Mouse (Mus musculus): ENCODE data around the gene Nat8f3. TPM values are rescaled to one million over a fixed set of nuclear protein-coding genes. Genes with fewer than 3 reads are reported as not detected.
"Not testable (repeated sequence)": the region's sequence is repeated elsewhere in the genome, so short reads cannot be mapped to it uniquely, and the experiment has no call there.

The Nat8f3 gene
- polyA plus RNA-seq, 1 experiment from 2014 or later = not detected

- not testable (repeated sequence) for H3K4me3 ChIP-seq (ENCODE audit: low read depth, low read length); H3K36me3 ChIP-seq (ENCODE audit: control insufficient read depth, insufficient read depth); H3K9me3 ChIP-seq (ENCODE audit: control insufficient read depth); H3K9ac ChIP-seq (ENCODE audit: low read depth, low read length); ATAC-seq; H3K27ac ChIP-seq (ENCODE audit: low read depth, low read length); H3K4me2 ChIP-seq (replicated peaks; ENCODE audit: low read depth); H3K4me1 ChIP-seq (replicated peaks; ENCODE audit: control insufficient read depth, insufficient read depth, low read length); H3K27me3 ChIP-seq (replicated peaks; ENCODE audit: control insufficient read depth, insufficient read depth, low read length)
- 82% methylated on average over 9 of the region's 10 CpGs for WGBS
- TF ChIP-seq CTCF (IDR thresholded peaks at IDR 0.05; ENCODE audit: low read depth) = peak; percentile 21; the same call in 1 of the 2 replicates
Observed at GRCm38 (mm10) chr6:85713105-85713504, 52.4 kb downstream of the Nat8f3 start, which contains the start of gene Nat8f7. Gene Nat8f7, minus strand, starts transcription at chr6:85713205.

- not testable (repeated sequence) for H3K36me3 ChIP-seq (ENCODE audit: control insufficient read depth, insufficient read depth); H3K9ac ChIP-seq (ENCODE audit: low read depth, low read length); ATAC-seq; H3K4me1 ChIP-seq (replicated peaks; ENCODE audit: control insufficient read depth, insufficient read depth, low read length); H3K27me3 ChIP-seq (replicated peaks; ENCODE audit: control insufficient read depth, insufficient read depth, low read length); H3K4me2 ChIP-seq (replicated peaks; ENCODE audit: low read depth); H3K9me3 ChIP-seq (ENCODE audit: control insufficient read depth); H3K4me3 ChIP-seq (ENCODE audit: low read depth, low read length); H3K27ac ChIP-seq (ENCODE audit: low read depth, low read length)
- WGBS = 75% methylated on average over 1 of the region's 1 CpGs
Observed at GRCm38 (mm10) chr6:85709607-85710006, 55.9 kb downstream of the Nat8f3 start.

GRCm38 (mm10) chr6:85709206-85709605 lies 56.3 kb downstream of the Nat8f3 start:
- not testable (repeated sequence) for ATAC-seq; H3K4me3 ChIP-seq (ENCODE audit: low read depth, low read length); H3K27me3 ChIP-seq (replicated peaks; ENCODE audit: control insufficient read depth, insufficient read depth, low read length); H3K9ac ChIP-seq (ENCODE audit: low read depth, low read length); H3K4me1 ChIP-seq (replicated peaks; ENCODE audit: control insufficient read depth, insufficient read depth, low read length); H3K9me3 ChIP-seq (ENCODE audit: control insufficient read depth); H3K36me3 ChIP-seq (ENCODE audit: control insufficient read depth, insufficient read depth); H3K27ac ChIP-seq (ENCODE audit: low read depth, low read length); H3K4me2 ChIP-seq (replicated peaks; ENCODE audit: low read depth)
- 88% methylated on average over 4 of the region's 5 CpGs for WGBS

GRCm38 (mm10) chr6:85701943-85702342 lies 63.6 kb downstream of the Nat8f3 start:
- not testable (repeated sequence) for H3K9ac ChIP-seq (ENCODE audit: low read depth, low read length); H3K9me3 ChIP-seq (ENCODE audit: control insufficient read depth); H3K4me1 ChIP-seq (replicated peaks; ENCODE audit: control insufficient read depth, insufficient read depth, low read length); H3K4me3 ChIP-seq (ENCODE audit: low read depth, low read length); H3K27ac ChIP-seq (ENCODE audit: low read depth, low read length); H3K27me3 ChIP-seq (replicated peaks; ENCODE audit: control insufficient read depth, insufficient read depth, low read length); H3K36me3 ChIP-seq (ENCODE audit: control insufficient read depth, insufficient read depth); H3K4me2 ChIP-seq (replicated peaks; ENCODE audit: low read depth)
- peak; percentile 57 for ATAC-seq
- 33% methylated on average over 2 of the region's 4 CpGs for WGBS

Small RNA genes lying within 50 kb of the gene (microRNA-seq; reads per million reads assigned to microRNA genes)
- gene Gm27317 (not detected), gene Mir6375 (not detected)

Other genes with a start within 250 kb of the Nat8f3 start
- 0.92 and 1.1 TPM in 2 replicates for gene Alms1, start 178.2 kb downstream of the Nat8f3 start, polyA plus RNA-seq (2015; fragmentation: Nextera tagmentation; extraction: Ambion mirVana)
- 0.38 and 0.40 TPM in 2 replicates for gene Nat8f7, start 52.5 kb downstream of the Nat8f3 start, polyA plus RNA-seq (2015; fragmentation: Nextera tagmentation; extraction: Ambion mirVana)
- gene Nat8f6, start 55.2 kb upstream of the Nat8f3 start, polyA plus RNA-seq (2015; fragmentation: Nextera tagmentation; extraction: Ambion mirVana) = 0.18 TPM in 1 of 2 replicates, not detected in the other
- gene Nat8f5, start 55.2 kb upstream of the Nat8f3 start, polyA plus RNA-seq (2015; fragmentation: Nextera tagmentation; extraction: Ambion mirVana) = 7.7 and 10.7 TPM in 2 replicates
- 50.2 and 51.8 TPM in 2 replicates for gene Nat8, start 66.3 kb upstream of the Nat8f3 start, polyA plus RNA-seq (2015; fragmentation: Nextera tagmentation; extraction: Ambion mirVana)
- gene Nat8f2, start 103.4 kb upstream of the Nat8f3 start, polyA plus RNA-seq (2015; fragmentation: Nextera tagmentation; extraction: Ambion mirVana) = 0.16 and 0.38 TPM in 2 replicates
- gene Nat8f4, start 139.1 kb upstream of the Nat8f3 start, polyA plus RNA-seq (2015; fragmentation: Nextera tagmentation; extraction: Ambion mirVana) = 38.7 and 41.4 TPM in 2 replicates
- 61.3 and 65.1 TPM in 2 replicates for gene Tprkb, start 146.1 kb upstream of the Nat8f3 start, polyA plus RNA-seq (2015; fragmentation: Nextera tagmentation; extraction: Ambion mirVana)
- 18.1 and 19.0 TPM in 2 replicates for gene Nat8f1, start 149.9 kb upstream of the Nat8f3 start, polyA plus RNA-seq (2015; fragmentation: Nextera tagmentation; extraction: Ambion mirVana)
- 37.1 and 39.9 TPM in 2 replicates for gene Dusp11, start 195.9 kb upstream of the Nat8f3 start, polyA plus RNA-seq (2015; fragmentation: Nextera tagmentation; extraction: Ambion mirVana)

All from intestine, postnatal 0 days (tissue).